In genomic region chr6:147310435-147310978, GRCm38 (mm10) we compare ENCODE assay signal across 20 mouse cellular contexts. TPM values are rescaled to one million over a fixed set of nuclear protein-coding genes. Genes with fewer than 3 reads are reported as not detected.
"Had no signal": no experiment of that assay in that cellular context is flagged by ENCODE, and none has a peak within 500 bp of the region (broad histone marks: within the 10 kb centered on the region; RNA-seq: fewer than 3 reads in every experiment).

No protein-coding gene starts in this region.

- DNase-seq: kidney, adult 18-20 months; kidney, adult 9 months; kidney, postnatal 14 days; kidney, postnatal 4 days; lung, embryonic 14.5 days; lung, postnatal 36 days; right cerebral cortex, adult 18-20 months; right cerebral cortex, postnatal 14 days; right cerebral cortex, postnatal 4 days; spleen, adult 18-20 months; thymus, adult 18-20 months; thymus, postnatal 36 days had no signal

- H3K4me3 ChIP-seq: limb, embryonic 12.5 days; limb, embryonic 15.5 days; midbrain, embryonic 12.5 days; midbrain, embryonic 15.5 days; neural tube, embryonic 12.5 days; neural tube, embryonic 15.5 days; stomach, embryonic 15.5 days had no signal

- H3K9me3 ChIP-seq: limb, embryonic 12.5 days; limb, embryonic 15.5 days; midbrain, embryonic 12.5 days; midbrain, embryonic 15.5 days; neural tube, embryonic 12.5 days; neural tube, embryonic 15.5 days; stomach, embryonic 15.5 days had no signal

- H3K36me3 ChIP-seq: limb, embryonic 12.5 days; limb, embryonic 15.5 days; midbrain, embryonic 12.5 days; midbrain, embryonic 15.5 days; neural tube, embryonic 12.5 days; neural tube, embryonic 15.5 days; stomach, embryonic 15.5 days had no signal

- H3K4me2 ChIP-seq: limb, embryonic 12.5 days; limb, embryonic 15.5 days; lung, embryonic 14.5 days; midbrain, embryonic 12.5 days; midbrain, embryonic 15.5 days; neural tube, embryonic 12.5 days; neural tube, embryonic 15.5 days; stomach, embryonic 15.5 days had no signal

- H3K4me1 ChIP-seq: limb, embryonic 15.5 days; midbrain, embryonic 12.5 days; midbrain, embryonic 15.5 days; neural tube, embryonic 12.5 days; neural tube, embryonic 15.5 days; stomach, embryonic 15.5 days had no signal

- H3K27ac ChIP-seq: limb, embryonic 12.5 days; limb, embryonic 15.5 days; liver, embryonic 14.5 days; midbrain, embryonic 12.5 days; midbrain, embryonic 15.5 days; neural tube, embryonic 12.5 days; neural tube, embryonic 15.5 days; stomach, embryonic 15.5 days had no signal

- H3K9ac ChIP-seq: limb, embryonic 12.5 days; limb, embryonic 15.5 days; liver, embryonic 14.5 days; lung, embryonic 14.5 days; midbrain, embryonic 12.5 days; midbrain, embryonic 15.5 days; neural tube, embryonic 12.5 days; neural tube, embryonic 15.5 days; stomach, embryonic 15.5 days had no signal

- ATAC-seq: midbrain, embryonic 15.5 days had no signal

- H3K27me3 ChIP-seq: limb, embryonic 12.5 days; limb, embryonic 15.5 days; midbrain, embryonic 12.5 days; midbrain, embryonic 15.5 days; neural tube, embryonic 12.5 days; neural tube, embryonic 15.5 days; stomach, embryonic 15.5 days had no signal

RNA-seq across cellular contexts. Expression of gene Pthlh, which starts 46.5 kb away (rescaled TPM):
- polyA plus RNA-seq: liver, embryonic 14.5 days had no signal
